Mouse (Mus musculus) effector memory CD4-positive, alpha-beta T cell, adult 7 months (primary cell): ENCODE measurements around the gene Tmem200a. TPM values are rescaled to one million over a fixed set of nuclear protein-coding genes. Genes with fewer than 3 reads are reported as not detected.

Source experiments
- polyA plus RNA-seq: library from polyadenylated mRNA; unstranded; fragments of 100-300 nt; shearing (Covaris generic); gene quantifications from one replicate; pipeline ENCODE4 v1.2.1, GENCODE M21; 2017

Gene Tmem200a
- not detected for polyA plus RNA-seq

DNA sequence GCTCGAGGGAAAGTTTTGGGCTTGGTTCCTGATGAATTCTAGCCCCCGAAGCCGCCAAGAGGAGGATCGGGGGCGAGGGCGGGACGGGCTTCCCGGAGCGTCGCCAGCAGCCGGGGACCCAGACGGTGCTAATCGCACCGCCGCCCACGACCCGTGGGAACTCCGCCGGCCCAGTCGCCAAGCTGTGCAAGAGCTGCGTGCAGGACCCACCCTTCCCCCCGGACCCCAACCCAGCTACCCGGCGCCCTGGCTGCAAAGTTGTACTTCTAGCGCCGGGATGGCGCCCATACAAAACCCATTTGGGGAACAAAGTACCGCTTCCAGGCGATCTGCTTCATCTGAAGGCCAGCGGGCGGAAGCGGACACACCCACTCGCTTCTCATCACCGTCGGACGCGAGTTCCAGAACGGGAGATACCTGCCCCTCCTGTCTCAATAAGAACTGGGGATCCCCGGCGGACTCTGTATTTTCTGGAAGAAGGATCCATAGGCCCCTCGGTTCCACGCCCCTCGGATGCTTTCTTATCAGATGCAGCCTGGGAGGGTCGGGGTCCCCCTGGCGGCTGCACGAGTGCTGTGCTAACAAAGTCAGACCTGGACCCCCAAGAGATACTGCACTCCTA, at the start of gene Tmem200a:
TSS of gene Tmem200a (minus strand) at position 532 of the 622 bp plus-strand sequence.

DNA sequence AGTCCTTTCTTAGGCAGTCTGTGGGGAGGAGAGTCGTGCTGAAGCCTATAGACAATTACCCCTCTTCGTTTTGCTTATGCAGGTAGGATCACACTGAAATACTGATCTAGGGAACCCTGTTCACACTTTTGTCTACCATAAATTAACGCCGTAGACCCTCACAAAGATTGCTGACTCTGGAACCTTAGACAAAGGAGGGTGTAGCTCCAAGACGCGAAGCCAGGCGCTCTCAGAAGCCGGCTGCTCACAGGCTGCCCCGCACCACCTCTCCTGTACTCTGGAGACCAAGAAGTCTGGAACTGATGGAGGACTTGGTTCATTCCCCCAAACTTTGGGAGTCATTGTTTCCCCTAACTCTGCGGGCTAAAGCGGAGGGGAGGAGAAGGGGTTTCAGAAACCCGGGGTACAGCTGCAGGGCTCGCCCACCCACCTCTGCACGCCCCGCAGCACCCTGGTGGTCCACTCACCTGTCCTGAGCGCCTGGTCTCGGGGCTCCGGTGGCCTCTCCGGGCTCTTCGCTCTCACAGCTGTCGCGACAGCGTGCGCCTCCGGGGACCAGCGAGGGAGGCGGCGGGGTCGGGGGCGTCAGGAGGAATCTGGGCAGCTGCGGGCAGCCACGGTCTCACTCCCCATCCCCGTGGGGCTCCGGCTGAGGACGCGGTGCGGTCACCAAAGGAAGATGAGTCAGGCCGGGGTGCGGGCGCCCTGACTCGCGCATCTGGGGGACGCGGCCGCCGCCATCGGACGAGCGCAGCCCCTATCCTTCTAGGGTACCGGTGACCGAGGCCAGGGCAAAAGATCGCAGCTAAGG, 976 bp downstream of the Tmem200a start, which contains the start of gene Gm9767:
TSS of gene Gm9767 (plus strand) at position 585 of the 811 bp plus-strand sequence.

Other genes with a start within 250 kb of the Tmem200a start
- gene Gm9767, start 797 bp downstream of the Tmem200a start, polyA plus RNA-seq, result not detected
- 18.2 TPM for gene Samd3, start 150.7 kb upstream of the Tmem200a start, polyA plus RNA-seq